Mouse (Mus musculus) MEL-GATA-1-ER (cell line): ENCODE results near the gene Capza1.
"Not testable (repeated sequence)": the region's sequence is repeated elsewhere in the genome, so short reads cannot be mapped to it uniquely, and the experiment has no call there.

Source experiments
- DNase-seq: peaks from one replicate; pipeline ENCODE4 v3.0.0-alpha.2; 2012; ENCODE audit warnings: low read depth; ENCODE audit errors: extremely low read depth

Gene Capza1

DNA sequence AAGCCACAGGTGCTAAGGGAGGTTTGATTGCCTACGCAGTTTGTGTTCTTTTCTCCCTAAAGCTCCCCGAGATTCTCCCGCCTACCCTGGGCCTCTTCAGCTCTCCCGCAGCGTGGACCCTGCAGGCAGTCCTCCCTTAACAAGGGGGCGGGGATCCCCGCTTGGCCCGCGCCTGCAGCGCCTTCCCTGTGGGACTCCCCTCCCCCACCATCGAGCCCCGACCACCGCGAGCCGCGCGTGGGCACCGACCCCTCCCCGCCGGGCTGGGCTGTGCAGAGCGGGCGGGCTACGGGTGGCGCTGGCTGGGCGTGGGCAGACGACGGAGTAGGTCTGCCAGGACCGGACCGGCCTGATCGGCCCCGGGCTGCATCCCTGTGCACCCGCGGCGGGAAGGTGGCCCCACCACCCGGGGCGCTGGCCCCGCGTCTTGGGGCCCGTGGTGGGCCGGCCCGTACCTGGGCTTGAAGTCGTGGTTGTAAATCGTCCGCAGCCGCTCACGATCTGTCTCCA, 46.8 kb downstream of the Capza1 start:
- DNase-seq: no peak

DNA sequence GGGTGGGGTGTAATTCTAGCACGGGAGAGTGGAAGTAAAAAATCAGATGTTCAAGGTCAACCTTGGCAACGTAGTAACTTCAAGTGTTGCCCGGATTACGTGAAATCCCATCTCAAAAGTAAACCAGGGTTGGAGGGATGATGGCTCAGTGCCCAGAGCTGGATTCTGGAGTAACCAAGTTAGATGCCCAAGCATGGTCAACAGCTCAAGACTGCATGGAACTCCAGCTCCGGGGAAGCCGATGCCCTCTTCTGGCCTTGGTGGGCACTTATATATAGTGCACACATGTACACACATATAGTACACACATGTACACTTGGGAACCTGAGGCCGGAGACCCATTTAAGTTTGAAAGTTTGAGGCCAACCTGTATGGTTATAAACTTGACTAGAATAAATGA, 48.2 kb downstream of the Capza1 start:
- no peak for DNase-seq

DNA sequence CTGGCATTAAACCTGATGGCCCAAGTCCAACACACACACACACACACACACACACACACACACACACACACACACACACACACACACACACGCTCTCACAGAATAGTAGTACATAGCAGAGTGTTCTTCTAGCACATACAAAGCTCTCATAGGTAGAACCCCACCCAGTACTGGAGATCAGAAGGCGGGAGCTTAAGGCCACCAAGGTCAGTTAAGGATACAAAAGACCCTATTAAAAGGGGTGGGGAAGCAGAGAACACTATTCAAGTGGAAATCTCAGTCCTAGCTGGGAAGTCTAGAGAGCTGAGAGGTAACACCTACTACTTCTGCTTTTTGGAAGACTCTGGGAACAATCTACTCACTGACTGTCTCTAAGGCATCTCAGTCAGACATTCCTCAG, 49.0 kb downstream of the Capza1 start:
- DNase-seq: no peak

DNA sequence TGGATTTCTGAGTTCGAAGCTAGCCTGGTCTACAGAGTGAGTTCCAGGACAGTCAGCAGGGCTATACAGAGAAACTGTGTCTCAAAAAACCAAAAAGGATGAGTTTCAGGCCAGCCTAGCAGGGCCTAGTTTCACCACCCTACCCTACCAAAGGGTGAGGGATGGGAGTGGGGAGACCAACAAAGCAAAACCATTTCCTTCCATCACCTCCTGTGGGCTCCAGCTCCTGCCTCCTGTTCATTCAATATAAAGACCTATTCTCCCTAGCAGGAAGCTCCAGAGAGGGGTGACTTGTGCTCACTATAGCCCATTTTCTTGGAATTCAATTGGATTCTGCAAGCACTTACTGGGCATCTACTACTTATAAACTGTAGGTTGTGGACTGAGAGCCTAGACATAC, 49.6 kb downstream of the Capza1 start:
- no peak for DNase-seq

DNA sequence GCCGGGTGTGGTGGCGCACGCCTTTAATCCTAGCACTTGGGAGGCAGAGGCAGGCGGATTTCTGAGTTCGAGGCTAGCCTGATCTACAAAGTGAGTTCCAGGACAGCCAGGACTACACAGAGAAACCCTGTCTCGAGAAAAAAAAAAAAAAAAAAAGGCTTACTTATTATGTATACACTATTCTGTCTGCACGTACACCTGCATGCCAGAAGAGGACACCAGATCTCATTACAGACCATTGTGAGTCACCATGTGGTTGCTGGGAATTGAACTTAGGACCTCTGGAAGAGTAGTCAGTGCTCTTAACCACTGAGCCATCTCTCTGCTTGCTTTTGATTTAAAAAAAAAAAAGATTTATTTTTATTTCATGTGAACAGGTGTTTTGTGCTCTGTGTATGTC, 51.1 kb downstream of the Capza1 start:
- not testable (repeated sequence) for DNase-seq

DNA sequence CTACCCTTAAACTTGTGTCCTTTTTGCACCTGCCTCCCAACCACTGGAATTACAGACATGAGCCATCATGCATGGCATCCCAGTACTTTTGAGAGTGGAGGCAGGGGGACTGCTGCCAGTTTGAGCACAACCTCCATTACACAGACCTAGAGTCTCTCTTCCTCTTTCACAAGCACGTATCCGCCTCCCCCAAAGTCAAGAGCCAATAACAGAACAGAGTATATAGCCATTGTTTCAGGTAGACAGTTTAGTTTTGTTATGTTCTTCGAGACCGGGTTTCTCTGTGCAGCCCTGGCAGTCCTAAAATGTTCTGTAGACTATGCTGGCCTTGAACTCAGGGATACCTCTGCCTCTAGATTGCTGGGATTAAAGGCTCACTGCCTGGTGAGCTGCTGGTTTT, 52.1 kb downstream of the Capza1 start:
- no peak for DNase-seq

DNA sequence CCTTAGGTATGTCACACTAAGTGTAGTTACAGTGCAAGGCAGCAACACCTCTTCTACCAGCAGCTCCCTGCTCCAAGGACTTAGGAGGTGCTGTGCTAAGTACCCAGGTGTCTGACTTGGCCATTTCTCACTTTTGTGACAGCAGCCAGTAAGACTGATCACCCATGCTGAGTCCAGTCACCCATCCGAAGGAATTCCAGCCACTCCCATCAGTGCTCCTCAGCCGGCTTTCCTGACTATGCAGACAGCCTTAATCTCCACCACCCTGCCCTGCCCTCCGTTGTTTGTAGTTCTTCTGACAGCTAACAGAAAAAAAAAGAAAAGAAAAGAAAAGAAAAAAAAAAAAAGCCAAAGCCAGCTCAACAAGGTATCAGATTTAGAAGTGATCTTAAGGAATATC, 52.6 kb downstream of the Capza1 start:
- no peak for DNase-seq

DNA sequence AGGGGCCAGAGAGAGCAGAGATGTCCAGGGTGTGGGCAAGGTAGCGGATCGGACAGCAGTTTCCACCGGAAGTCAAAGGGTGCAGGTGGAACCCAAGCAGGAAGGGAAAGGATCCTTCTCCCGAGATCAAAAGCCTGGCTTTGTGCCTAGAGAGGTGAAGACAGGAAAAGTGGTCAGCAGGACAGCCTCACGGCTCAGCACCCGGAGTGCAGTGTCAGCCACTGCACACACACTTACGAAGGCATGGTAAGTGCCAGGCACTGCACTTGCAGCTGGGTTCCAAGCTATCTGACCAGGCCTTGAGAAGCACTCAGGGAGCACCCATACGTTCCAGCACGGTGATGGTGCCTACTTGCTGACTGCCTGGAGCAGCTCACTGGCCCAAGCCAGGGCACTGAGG, 58.8 kb downstream of the Capza1 start:
- no peak for DNase-seq

DNA sequence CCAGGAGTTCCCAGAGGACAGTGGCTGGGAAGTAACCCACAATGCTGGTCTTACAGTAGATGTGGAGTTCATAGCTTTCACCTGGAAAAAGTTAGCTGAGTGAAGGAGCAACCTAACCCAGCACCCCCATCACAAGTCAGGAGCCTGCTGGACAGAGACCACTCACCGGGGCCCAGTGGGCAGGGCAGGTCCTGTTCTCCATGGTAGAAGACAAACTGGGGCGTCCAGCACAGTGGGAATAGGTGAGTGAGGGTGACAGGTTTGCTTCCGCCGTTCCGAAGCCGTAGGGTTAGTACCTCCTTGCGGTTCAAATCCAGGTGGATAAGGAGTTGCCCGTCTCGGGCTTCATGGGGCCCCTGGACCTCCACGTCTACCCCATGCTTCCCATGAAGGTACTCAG, 60.0 kb downstream of the Capza1 start:
- no peak for DNase-seq

DNA sequence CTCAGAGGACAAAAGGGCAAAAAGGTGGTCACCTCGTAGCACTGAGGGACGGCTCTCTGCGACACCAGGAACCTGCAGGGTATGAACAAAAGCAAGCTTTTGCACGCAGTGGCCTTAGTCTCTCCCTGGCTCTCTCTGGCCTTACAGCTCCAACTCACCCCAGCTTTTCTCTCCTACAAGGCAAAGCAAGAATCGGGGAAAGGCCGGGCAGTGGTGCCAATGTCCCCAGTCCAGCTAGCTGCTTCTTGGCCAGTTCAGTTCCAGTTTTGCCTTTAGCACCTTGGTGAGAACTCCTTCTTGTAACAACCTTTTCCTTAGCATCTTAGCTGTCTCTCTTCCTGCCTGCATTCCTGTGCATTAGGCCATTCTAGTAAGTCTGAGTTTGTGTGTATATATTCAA, 62.8 kb downstream of the Capza1 start:
- DNase-seq: no peak

DNA sequence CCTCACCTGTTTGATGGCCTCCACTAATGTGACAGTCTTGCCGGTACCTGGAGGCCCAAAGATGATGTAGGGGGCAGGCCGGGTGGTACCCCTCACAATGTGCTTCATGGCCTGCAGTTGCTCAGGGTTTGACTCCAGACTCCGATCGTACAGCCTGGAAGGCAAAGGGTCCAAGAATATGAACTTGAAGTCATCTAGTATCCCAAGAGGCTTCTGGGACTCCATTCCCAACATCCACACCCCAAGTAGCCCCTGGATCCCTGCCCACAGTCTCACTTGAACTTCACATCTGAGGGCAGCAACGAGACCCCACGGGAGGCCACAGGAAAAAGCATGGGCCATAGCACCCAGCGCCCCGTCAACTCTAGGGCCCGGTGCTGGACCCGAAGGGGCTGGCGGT, 63.6 kb downstream of the Capza1 start:
- no peak for DNase-seq

DNA sequence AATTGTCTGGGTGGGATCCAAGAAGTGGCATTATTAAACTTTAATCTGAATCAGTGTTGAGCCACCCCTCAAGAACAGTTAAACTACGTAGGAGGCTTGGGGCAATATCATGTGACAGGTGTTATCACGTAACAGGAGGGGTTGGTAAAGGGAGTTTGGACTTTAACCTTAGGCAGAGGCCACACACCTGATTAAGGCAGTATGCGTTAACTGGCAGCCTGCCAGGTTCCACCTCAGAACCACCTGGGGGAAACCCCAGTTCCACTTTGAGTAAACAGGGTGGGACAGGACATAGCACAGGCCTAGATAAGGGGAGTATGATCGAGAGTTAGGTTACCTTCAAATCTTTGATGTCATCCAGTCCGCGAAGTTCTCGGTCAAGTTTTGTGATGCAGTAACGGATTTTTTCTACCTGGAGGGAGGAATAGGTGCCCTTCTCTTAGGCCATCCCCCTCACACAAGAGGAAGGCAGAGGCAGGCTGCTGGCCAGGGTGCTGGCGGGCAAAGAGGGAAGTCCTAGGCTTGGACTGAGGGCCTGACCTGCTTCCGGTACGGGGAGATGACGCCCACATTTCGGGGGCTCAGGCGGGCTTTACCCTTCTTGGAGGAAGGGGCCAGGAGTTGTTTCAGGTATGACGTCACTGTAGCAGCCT, 67.7 kb downstream of the Capza1 start:
- no peak for DNase-seq

DNA sequence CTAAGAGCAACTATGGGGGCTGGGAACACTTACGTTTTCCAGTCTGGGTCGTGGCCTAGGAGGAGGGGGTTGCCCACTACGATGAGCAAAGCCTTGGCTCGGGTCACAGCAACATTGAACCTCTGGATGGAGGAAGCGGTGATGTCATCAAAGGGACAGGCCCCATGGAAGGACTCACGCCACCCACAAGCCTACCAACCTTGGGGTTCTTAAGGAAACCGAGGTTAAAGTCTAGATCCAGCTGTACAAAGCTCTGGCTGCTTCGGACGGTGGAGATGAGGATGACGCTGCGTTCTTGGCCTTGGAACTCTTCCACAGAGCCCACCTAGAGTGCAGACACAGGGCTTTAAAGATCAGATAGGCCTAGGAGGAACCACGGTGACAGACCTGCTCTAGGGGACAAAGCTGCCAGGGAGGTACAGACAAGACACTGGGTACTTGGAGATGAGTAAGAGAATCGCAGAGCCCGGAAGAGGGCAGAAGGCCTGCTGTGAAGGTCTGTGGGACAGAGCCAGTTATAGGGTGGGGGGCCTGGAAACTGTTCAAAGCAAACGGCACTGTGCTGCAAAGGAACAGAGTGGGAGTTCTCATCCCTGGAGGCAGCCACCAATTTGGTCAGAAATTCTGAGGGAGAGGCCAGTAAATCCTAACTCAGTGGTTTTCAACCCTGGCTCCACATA, 68.5 kb downstream of the Capza1 start:
- no peak for DNase-seq

DNA sequence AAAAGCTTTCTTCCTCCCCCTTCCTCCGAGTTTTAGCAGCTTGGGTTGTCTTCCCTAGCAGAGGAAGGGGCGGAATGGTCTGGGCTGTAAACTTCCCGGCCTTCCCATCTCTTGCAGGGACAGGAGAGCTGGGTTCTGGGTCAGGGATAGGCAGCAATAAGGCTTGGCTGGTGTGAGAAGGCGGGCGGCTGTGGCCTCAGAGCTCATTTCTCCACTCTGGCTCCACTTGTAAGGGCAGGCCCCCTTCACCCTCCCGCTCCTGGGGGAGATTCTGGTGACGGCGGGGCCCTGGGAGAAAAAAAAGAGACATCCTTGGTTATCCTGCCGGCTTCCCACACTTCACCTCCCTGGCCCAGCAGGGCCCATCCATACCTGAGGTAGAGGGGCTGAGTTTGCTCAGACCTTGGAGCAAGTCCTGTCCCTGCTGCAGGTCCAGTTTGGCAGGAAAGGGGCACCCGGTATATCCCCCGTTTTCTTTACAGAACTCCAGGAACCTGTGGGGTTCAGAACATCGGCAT, 69.3 kb downstream of the Capza1 start:
- no peak for DNase-seq

DNA sequence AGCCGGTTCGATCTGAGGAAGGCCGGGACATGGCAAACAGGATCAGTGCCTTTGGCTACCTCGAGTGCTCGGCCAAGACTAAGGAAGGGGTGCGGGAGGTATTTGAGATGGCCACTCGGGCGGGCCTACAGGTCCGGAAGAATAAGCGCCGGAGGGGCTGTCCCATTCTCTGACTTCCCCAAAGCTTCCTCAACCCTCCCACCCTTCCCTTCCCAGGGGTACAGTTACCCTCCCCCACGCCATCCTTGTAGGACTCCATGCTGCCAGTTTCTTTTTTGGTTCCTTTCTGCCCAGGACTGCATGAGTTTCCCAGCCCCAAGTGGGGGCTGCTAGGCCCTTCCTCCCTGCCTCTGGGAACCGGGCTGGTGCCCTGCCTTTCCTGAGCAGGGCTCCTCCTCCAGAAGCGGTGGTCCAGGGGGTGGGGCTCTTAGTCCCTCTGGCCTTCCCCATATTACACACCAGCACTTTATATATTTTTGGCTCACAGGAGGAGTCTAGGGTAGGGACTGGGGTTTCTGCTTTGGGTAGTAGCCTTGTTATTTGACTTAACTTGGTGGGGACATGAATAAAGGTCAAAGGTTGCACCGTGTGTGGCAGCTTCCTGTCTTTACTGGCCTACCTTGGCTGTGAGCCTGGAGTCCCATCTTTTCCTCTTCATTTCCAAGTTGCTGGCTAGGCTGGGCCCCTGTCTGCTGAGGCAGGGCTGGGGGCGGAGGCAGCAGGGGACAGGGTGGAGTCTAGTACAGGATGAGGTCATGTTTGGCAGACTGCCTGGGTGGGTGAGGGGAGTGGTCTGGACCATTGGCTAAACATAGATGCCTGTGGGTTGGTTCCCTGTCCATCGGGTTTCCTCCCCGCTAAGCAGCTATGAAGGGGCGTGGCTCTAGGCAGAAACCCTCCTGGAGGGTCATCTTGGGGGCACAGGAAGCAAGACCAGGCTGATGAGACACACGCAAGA, 70.2 kb downstream of the Capza1 start:
- DNase-seq: no peak

DNA sequence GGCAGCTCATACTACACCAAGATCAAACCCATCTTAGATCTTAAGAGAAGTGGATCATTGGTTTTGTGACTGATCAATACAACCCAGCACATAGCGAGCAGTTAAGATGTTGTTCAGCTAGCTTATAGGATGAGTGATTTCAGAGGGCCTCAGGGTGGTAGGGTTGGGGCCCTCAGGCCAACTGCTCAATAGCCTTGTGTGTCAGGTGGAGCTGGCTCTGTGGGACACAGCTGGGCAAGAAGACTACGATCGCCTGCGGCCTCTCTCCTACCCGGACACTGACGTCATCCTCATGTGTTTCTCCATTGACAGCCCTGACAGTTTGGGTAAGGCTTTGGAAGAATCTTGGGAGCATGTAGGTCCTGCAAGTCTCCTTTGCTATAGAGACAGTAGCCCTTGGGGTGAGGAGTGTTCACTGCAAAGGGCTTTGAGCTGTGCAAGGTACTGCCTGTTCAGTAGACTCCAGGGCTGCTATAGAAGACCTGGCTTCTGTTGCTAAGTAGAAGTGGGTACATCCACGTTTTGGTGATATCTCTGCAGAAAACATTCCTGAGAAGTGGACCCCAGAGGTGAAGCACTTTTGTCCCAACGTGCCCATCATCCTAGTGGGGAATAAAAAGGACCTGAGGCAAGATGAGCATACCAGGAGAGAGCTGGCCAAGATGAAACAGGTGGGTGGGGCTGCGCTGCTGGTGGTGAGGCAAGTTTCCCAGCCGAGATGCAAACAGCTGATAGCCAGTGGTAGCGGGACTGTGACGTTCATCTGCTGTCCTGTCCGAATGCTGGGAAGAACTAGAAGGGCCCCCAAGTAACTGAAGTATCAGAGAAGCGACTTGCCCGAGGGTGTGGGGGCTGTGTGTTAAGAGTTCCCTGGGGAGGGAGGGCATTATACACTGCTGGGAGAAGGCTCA, 71.7 kb downstream of the Capza1 start:
- DNase-seq: no peak

DNA sequence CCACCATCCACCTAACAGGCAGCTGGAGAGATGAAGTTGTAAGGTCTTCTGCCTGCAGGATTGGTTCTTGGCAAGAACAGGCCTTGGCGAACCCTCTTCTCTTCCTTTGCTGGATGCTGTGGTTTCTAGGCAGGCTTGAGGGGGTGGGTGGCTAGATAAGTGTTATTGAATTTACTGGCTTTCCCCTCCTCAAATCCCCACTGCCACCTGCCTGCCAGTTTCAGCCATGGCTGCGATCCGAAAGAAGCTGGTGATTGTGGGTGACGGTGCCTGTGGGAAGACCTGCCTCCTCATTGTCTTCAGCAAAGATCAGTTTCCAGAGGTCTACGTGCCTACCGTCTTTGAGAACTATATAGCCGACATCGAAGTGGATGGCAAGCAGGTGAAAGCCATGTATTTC, 72.6 kb downstream of the Capza1 start:
- DNase-seq: no peak

DNA sequence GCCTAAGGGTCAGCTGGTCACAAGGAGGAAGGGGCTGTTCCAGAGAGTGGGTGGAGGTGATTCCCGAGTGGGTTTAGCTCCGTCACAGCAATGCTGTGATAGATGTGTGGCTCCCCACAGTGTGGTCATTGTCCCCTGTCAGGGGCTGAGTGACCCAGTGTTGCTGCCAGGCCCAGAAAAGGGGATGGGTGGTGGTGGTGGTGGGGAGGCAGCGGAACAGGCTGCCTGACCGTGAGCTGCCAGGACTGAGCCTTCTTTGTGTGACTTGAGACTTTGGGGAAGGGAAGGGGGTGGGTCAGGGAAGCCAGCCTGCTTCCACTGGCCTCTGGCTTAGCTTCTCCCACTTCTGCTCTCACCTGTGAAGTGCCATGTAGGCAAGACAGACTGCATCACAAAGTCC, 73.3 kb downstream of the Capza1 start:
- no peak for DNase-seq

DNA sequence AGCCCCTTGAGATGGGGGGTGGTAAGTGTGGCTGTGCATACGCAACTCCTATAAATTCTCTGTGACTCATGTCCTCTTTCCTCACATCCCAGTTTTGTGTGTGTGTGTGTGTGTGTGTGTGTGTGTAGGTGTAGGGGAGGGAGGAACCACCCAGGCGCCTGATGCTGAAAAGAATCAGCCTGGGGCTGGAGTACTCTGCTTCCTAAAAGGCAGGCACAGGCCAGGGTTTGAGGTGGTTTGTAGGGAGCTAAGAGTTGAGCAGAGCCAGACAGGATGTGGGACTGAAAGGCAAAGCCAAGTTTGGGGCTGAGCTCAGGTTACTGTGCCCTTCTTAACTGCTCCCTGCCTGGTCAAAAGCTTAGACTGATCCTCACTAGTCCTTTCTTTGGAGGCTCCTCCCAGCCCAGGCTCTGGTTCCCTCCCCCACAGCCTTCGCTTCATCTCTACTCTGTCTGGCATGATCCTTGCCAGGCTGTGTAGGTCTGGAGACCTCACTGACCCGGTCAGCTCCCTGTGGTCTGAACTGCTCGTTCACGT, 73.8 kb downstream of the Capza1 start:
- DNase-seq: no peak

DNA sequence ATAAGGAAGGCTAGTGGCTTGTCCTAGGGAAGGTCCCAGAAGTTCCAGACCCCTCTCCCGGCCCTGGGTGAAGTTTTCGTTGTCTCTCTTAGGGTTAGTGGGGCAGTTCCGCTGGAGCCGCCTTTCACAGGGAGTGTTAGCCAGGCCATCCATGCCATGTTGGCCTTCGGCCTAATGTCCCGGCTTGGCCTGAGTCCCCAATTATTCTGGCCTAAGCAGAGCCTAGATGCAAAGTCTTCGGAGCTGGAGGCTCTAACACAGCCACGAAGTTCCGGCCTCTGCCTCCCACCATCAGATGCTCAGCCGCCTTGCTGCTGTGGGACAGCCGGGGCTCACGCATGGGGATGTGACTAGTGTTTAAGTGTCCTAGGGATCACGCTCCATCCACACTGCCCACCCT, 74.5 kb downstream of the Capza1 start:
- no peak for DNase-seq

DNA sequence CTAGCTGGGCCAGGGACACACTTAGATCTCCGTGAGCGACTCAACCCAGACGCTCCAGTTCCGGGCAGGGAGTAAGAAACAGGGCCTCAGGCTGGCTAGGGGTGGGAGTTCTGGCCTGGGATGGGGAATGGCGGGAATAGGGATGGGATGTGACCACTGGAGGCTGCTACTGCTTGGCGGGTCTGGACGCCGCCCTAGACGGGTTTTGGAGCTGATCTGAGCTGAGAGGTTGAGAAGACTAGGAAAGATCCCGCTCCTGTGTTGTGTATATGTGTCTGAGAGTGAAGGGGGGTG, 75.0 kb downstream of the Capza1 start:
- no peak for DNase-seq
